Mouse (Mus musculus) myocyte (in vitro differentiated cells): ENCODE measurements around the gene Psg16. TPM values are rescaled to one million over a fixed set of nuclear protein-coding genes. Genes with fewer than 3 reads are reported as not detected.

Source experiments
- H3K27me3 ChIP-seq: one replicate; pipeline ENCODE4 v1.6.1; 2011; ENCODE audit not compliant: control insufficient read depth, insufficient read depth, insufficient read length
- H3K36me3 ChIP-seq: one replicate; pipeline ENCODE4 v1.6.1; 2011; ENCODE audit not compliant: control insufficient read depth, insufficient read depth
- H3K4me2 ChIP-seq: one replicate; pipeline ENCODE4 v1.6.1; 2011; ENCODE audit warnings: low read depth, control low read depth
- H3K4me3 ChIP-seq: one replicate; pipeline ENCODE4 v1.5.1; 2011; ENCODE audit warnings: mild to moderate bottlenecking, control low read depth, moderate library complexity
- H3K79me2 ChIP-seq: one replicate; pipeline ENCODE4 v1.6.1; 2011; ENCODE audit not compliant: control insufficient read depth, insufficient read depth
- H3ac ChIP-seq: one replicate; pipeline ENCODE4 v1.6.1; 2011; ENCODE audit not compliant: control insufficient read depth, insufficient read length
- CEBPB ChIP-seq: IDR thresholded peaks from 2 replicates; pipeline ENCODE4 v1.6.1; 2011; ENCODE audit warnings: mild to moderate bottlenecking, moderate library complexity; ENCODE audit not compliant: poor library complexity, insufficient read depth, severe bottlenecking
- E2F4 ChIP-seq: IDR thresholded peaks from one replicate; pipeline ENCODE4 v1.6.1; 2011; ENCODE audit warnings: mild to moderate bottlenecking, control low read depth, moderate library complexity; ENCODE audit not compliant: insufficient read depth
- MAX ChIP-seq: IDR thresholded peaks from one replicate; pipeline ENCODE4 v1.6.1; 2011; ENCODE audit warnings: low read depth, mild to moderate bottlenecking, control low read depth
- MYOD1 ChIP-seq, 3 experiments: IDR thresholded peaks; one replicate each; pipeline ENCODE4 v1.6.1; 2011; ENCODE audit warnings: control low read depth in 2 of 3, low read depth in 2 of 3, mild to moderate bottlenecking in 2 of 3, moderate library complexity in 1 of 3; ENCODE audit not compliant: insufficient read length in 2 of 3, control insufficient read depth in 1 of 3
- MYOG ChIP-seq, 3 experiments: IDR thresholded peaks; one replicate each; pipeline ENCODE4 v1.6.1; 2011; ENCODE audit warnings: control low read depth in 2 of 3, low read depth in 2 of 3, mild to moderate bottlenecking in 2 of 3; ENCODE audit not compliant: insufficient read length in 2 of 3, control insufficient read depth in 1 of 3, insufficient read depth in 1 of 3
- POLR2A ChIP-seq: IDR thresholded peaks from one replicate; pipeline ENCODE4 v1.6.1; 2011; ENCODE audit warnings: low read depth, mild to moderate bottlenecking, control low read depth, moderate library complexity; ENCODE audit not compliant: insufficient read length
- POLR2AphosphoS2 ChIP-seq: IDR thresholded peaks from one replicate; pipeline ENCODE4 v1.6.1; 2011; ENCODE audit warnings: low read depth, control low read depth; ENCODE audit not compliant: insufficient read length
- REST ChIP-seq: IDR thresholded peaks from one replicate; pipeline ENCODE4 v1.6.1; 2011; ENCODE audit warnings: mild to moderate bottlenecking, control low read depth, moderate library complexity; ENCODE audit not compliant: insufficient read depth, insufficient read length
- SRF ChIP-seq: IDR thresholded peaks from one replicate; pipeline ENCODE4 v1.6.1; 2011; ENCODE audit warnings: low read depth; ENCODE audit not compliant: control insufficient read depth, insufficient read length
- TCF12 ChIP-seq: IDR thresholded peaks from one replicate; pipeline ENCODE4 v1.6.1; 2011; ENCODE audit warnings: mild to moderate bottlenecking, control low read depth; ENCODE audit not compliant: poor library complexity, insufficient read depth, severe bottlenecking
- TCF3 ChIP-seq: IDR thresholded peaks from one replicate; pipeline ENCODE4 v1.6.1; 2011; ENCODE audit warnings: low read depth, control low read depth; ENCODE audit not compliant: insufficient read length
- USF1 ChIP-seq: IDR thresholded peaks from one replicate; pipeline ENCODE4 v1.6.1; 2011; ENCODE audit warnings: low read depth, mild to moderate bottlenecking, control low read depth, moderate library complexity
- polyA plus RNA-seq: library from polyadenylated mRNA; unstranded; fragments of >200 nt; fragmentation: generic; extraction: Trizol; gene quantifications from one replicate; pipeline ENCODE4 v1.2.1, GENCODE M21; 2012; ENCODE audit warnings: missing spikeins

Gene Psg16
- polyA plus RNA-seq, 1 experiment = not detected

- H3K36me3 ChIP-seq = no peaks in the 10 kb centered on the region
- H3K4me3 ChIP-seq = no peak overlapping the region
- no peak overlapping the region for H3K4me2 ChIP-seq
- TF ChIP-seq MAX = no peak
- TF ChIP-seq MYOD1 (IDR thresholded peaks at IDR 0.05; ENCODE audit: control insufficient read depth in 1 of 3, insufficient read length in 2 of 3, low read depth in 2 of 3) = no peak
- no peak for TF ChIP-seq SRF
- no peak for TF ChIP-seq POLR2A
- no peak for TF ChIP-seq POLR2AphosphoS2
- no peak for TF ChIP-seq REST
- no peak for TF ChIP-seq CEBPB
- no peak for TF ChIP-seq TCF12
- no peak for TF ChIP-seq TCF3
- TF ChIP-seq MYOG (IDR thresholded peaks at IDR 0.05; ENCODE audit: control insufficient read depth in 1 of 3, insufficient read depth in 1 of 3, insufficient read length in 2 of 3, low read depth in 2 of 3) = no peak
- no peak for TF ChIP-seq E2F4
- TF ChIP-seq USF1 = no peak
- no peak overlapping the region for H3ac ChIP-seq
- H3K79me2 ChIP-seq = no peaks in the 10 kb centered on the region
- no peaks in the 10 kb centered on the region for H3K27me3 ChIP-seq
Observed at GRCm38 (mm10) chr7:17156885-17157677, 83.2 kb downstream of the Psg16 start.

GRCm38 (mm10) chr7:17159011-17159410, 85.2 kb downstream of the Psg16 start:
- TF ChIP-seq USF1 = no peak
- no peak for TF ChIP-seq POLR2A
- TF ChIP-seq MYOG (IDR thresholded peaks at IDR 0.05; ENCODE audit: control insufficient read depth in 1 of 3, insufficient read depth in 1 of 3, insufficient read length in 2 of 3, low read depth in 2 of 3) = no peak
- H3K27me3 ChIP-seq = no peaks in the 10 kb centered on the region

GRCm38 (mm10) chr7:17171827-17172226, 98.0 kb downstream of the Psg16 start:
- TF ChIP-seq POLR2AphosphoS2 = no peak
- no peak for TF ChIP-seq REST
- no peak for TF ChIP-seq TCF12
- TF ChIP-seq TCF3 = no peak
- TF ChIP-seq MAX = no peak
- TF ChIP-seq MYOD1 (IDR thresholded peaks at IDR 0.05; ENCODE audit: control insufficient read depth in 1 of 3, insufficient read length in 2 of 3, low read depth in 2 of 3) = no peak

More at GRCm38 (mm10) chr7:17159011-17159410, 85.2 kb downstream of the Psg16 start:
- no peak overlapping the region for H3K4me3 ChIP-seq
- no peaks in the 10 kb centered on the region for H3K79me2 ChIP-seq
- H3K4me2 ChIP-seq = no peak overlapping the region
- H3ac ChIP-seq = no peak overlapping the region
- no peaks in the 10 kb centered on the region for H3K36me3 ChIP-seq

More at GRCm38 (mm10) chr7:17171827-17172226, 98.0 kb downstream of the Psg16 start:
- no peaks in the 10 kb centered on the region for H3K36me3 ChIP-seq
- H3K4me2 ChIP-seq = no peak overlapping the region
- no peaks in the 10 kb centered on the region for H3K79me2 ChIP-seq
- H3K4me3 ChIP-seq = no peak overlapping the region
- no peaks in the 10 kb centered on the region for H3K27me3 ChIP-seq
- H3ac ChIP-seq = no peak overlapping the region

Other genes starting within 250 kb of the Psg16 start
- 4.7 TPM for gene Prkd2, start 231.1 kb upstream of the Psg16 start, polyA plus RNA-seq
- 10.0 TPM for gene Dact3, start 198.7 kb upstream of the Psg16 start, polyA plus RNA-seq
- 3.8 TPM for gene Gng8, start 182.3 kb upstream of the Psg16 start, polyA plus RNA-seq
- gene Ptgir, start 167.6 kb upstream of the Psg16 start, polyA plus RNA-seq = 2.6 TPM
- 336 TPM for gene Calm3, start 149.9 kb upstream of the Psg16 start, polyA plus RNA-seq
- 44.4 TPM for gene Pnmal2, start 129.4 kb upstream of the Psg16 start, polyA plus RNA-seq
- 0.05 TPM for gene Pnmal1, start 114.4 kb upstream of the Psg16 start, polyA plus RNA-seq
- gene Gm42372, start 91.0 kb upstream of the Psg16 start, polyA plus RNA-seq = not detected
- gene Ccdc8, start 81.3 kb upstream of the Psg16 start, polyA plus RNA-seq = 21.0 TPM
- gene Ppp5c, start 46.1 kb upstream of the Psg16 start, polyA plus RNA-seq = 126 TPM
- 0.16 TPM for gene Hif3a, start 11.6 kb upstream of the Psg16 start, polyA plus RNA-seq
- gene Ceacam3, start 76.2 kb downstream of the Psg16 start, polyA plus RNA-seq = not detected
- gene Psg29, start 129.4 kb downstream of the Psg16 start, polyA plus RNA-seq = not detected